Mouse (Mus musculus) megakaryocyte, embryonic 14.5 days (primary cell): ENCODE measurements around the gene Nuf2. TPM values are rescaled to one million over a fixed set of nuclear protein-coding genes. Genes with fewer than 3 reads are reported as not detected.
A peak's percentile ranks its signal among the peaks of the same experiment; 100 is the strongest.

Experiments
- H3K27me3 ChIP-seq: replicated peaks from 2 replicates; pipeline ENCODE3; 2012; ENCODE audit warnings: inconsistent platforms
- H3K36me3 ChIP-seq: replicated peaks from 2 replicates; pipeline ENCODE3; 2012; ENCODE audit warnings: low read length, inconsistent platforms, mixed read lengths
- H3K4me1 ChIP-seq: 2 replicates; pipeline ENCODE4 v1.6.1; 2012; ENCODE audit warnings: inconsistent platforms
- H3K4me3 ChIP-seq: replicated peaks from 2 replicates; pipeline ENCODE3; 2012; ENCODE audit warnings: moderate library complexity, mild to moderate bottlenecking, inconsistent platforms
- H3K9me3 ChIP-seq: 2 replicates; pipeline ENCODE4 v1.6.1; 2012; ENCODE audit warnings: inconsistent platforms
- FLI1 ChIP-seq: IDR thresholded peaks from 2 replicates; pipeline ENCODE4 v1.6.1; 2012; ENCODE audit warnings: low read length, inconsistent platforms, mixed read lengths
- GATA1 ChIP-seq: IDR thresholded peaks from 3 replicates; pipeline ENCODE4 v1.6.1; 2012; ENCODE audit warnings: mixed read lengths, low read length, inconsistent platforms, borderline replicate concordance
- polyA plus RNA-seq: library from polyadenylated mRNA; stranded (reverse); fragments of >175 nt; gene quantifications from 2 replicates; pipeline ENCODE4 v1.2.3, GENCODE M21; 2012; ENCODE audit warnings: low replicate concordance; ENCODE audit not compliant: insufficient read depth

Gene Nuf2
- polyA plus RNA-seq, 1 experiment, result 3.1 TPM

DNA sequence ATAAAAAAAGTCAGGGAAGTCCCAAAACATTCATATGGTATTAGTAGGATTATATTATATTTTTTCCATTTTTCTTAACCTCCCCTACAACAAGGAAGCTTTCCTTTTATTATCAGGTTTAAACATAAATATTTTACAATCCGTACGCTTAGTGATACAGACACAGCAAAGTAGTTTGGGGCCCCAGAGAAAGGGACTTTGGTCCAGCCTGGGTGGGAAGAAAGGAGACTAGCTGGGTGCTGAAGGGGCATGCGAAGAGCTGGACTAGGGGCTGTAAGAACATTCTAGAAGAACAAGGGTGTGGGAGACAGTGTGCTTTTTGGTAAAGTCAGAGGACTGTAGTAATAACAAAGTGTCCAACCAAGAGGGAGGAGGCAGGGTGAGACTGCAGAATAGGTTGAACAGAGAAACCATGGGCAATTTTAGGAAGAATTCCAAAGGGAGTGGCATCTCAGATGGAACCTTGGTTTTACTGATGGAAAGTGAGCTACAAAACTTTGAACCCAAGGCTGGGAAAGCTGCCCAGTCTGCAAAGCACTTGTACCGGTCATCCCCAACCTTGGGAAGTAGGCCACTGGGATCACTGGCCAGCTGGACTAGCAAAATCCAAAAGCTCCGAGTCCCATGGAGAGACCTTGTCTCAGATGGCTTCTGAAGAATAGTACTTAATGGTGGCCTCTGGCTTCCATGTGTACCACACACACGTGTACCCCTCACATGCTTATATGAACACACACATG lies 48.5 kb downstream of the Nuf2 start:
- no peak for TF ChIP-seq FLI1
- peaks cover 3% of the 10 kb centered on the region for H3K27me3 ChIP-seq
- H3K4me3 ChIP-seq, result no peak overlapping the region
- no peaks in the 10 kb centered on the region for H3K9me3 ChIP-seq
- H3K36me3 ChIP-seq, result no peaks in the 10 kb centered on the region
- 0 out of 2 replicates have a peak, but pooled peaks cover 3% of the 10 kb centered on the region for H3K4me1 ChIP-seq

GRCm38 (mm10) chr1:169471185-169471584 lies 60.1 kb downstream of the Nuf2 start:
- TF ChIP-seq GATA1 (no peak), FLI1 (no peak)

DNA sequence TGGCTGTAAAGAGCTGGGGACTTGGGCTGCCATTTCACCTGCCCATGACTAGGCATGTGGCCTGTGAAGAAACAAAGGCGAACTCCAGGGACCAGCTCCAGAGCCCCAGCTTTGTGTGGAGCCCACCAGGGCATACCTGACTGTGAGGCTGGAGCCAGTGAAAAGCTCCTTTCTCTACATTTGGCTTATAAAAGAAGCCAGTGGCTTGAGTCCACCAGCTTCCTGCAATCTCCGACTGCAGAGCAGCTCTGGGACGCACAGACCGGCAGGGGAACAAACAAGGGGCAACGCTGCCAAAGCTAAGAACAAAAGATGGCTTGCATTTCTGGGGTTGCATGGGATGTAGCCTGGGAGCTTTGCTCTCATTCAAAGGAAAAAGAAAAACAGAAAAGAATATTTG lies 63.5 kb downstream of the Nuf2 start:
- H3K9me3 ChIP-seq, result no peaks in the 10 kb centered on the region; the same call in 1 of the 2 replicates
- no peak overlapping the region for H3K4me3 ChIP-seq
- H3K4me1 ChIP-seq, result no peaks in the 10 kb centered on the region
- no peaks in the 10 kb centered on the region for H3K36me3 ChIP-seq
- TF ChIP-seq GATA1, result no peak
- no peak for TF ChIP-seq FLI1
- H3K27me3 ChIP-seq, result no peaks in the 10 kb centered on the region

More at GRCm38 (mm10) chr1:169471185-169471584, 60.1 kb downstream of the Nuf2 start:
- H3K9me3 ChIP-seq, result no peaks in the 10 kb centered on the region; the same call in 1 of the 2 replicates
- H3K36me3 ChIP-seq, result no peaks in the 10 kb centered on the region
- H3K4me1 ChIP-seq, result no peaks in the 10 kb centered on the region
- no peak overlapping the region for H3K4me3 ChIP-seq
- no peaks in the 10 kb centered on the region for H3K27me3 ChIP-seq

GRCm38 (mm10) chr1:169462386-169463115 lies 68.7 kb downstream of the Nuf2 start:
- no peaks in the 10 kb centered on the region for H3K9me3 ChIP-seq
- TF ChIP-seq GATA1, result no peak
- no peak for TF ChIP-seq FLI1

GRCm38 (mm10) chr1:169459071-169459782 lies 72.0 kb downstream of the Nuf2 start:
- Histone ChIP-seq H3K27me3 (peaks cover 3% of the 10 kb centered on the region), H3K9me3 (no peaks in the 10 kb centered on the region), H3K36me3 (no peaks in the 10 kb centered on the region), H3K4me1 (peaks cover 8% of the 10 kb centered on the region), H3K4me3 (peak overlapping the region; percentile 87)
- TF ChIP-seq GATA1 (no peak), FLI1 (no peak)

More at GRCm38 (mm10) chr1:169462386-169463115, 68.7 kb downstream of the Nuf2 start:
- Histone ChIP-seq H3K27me3 (no peaks in the 10 kb centered on the region), H3K36me3 (no peaks in the 10 kb centered on the region), H3K4me3 (no peak overlapping the region), H3K4me1 (peaks cover 8% of the 10 kb centered on the region)

Other genes starting within 250 kb of the Nuf2 start
- not detected in 2 replicates for gene Rgs5, start 124.0 kb upstream of the Nuf2 start, polyA plus RNA-seq
- not detected in 2 replicates for gene Rgs4, start 216.2 kb upstream of the Nuf2 start, polyA plus RNA-seq